Mouse (Mus musculus): ENCODE measurements around the gene Mrps17.

Mrps17 gene

DNA sequence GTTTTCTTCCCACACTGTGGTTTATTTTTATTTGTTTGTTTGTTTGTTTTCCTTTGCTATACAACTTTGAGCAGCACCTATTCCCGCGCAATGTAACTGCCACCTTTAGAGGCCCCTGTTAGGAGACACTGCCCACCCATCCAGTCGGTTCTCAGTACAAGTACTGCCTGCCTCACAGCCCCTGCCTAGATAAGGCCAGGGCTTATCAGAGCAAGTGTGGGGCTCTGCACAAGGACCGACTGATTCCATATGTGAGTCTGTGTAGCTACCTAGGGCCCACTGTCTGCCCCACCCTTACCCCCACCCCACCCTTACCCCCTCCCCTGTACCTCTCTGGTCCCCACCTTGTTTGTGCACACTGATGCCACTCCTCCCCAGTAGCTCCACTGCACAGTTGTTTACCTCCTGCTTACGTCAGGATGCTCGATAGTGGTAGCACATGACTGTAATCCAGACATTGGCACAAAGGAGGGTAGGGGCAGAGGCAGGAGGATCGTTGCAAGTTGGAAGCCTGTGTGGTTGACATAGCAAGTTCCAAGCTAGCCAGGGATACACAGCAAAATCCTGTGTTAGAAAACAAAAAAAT is 27.7 kb downstream of the Mrps17 start:
- DNase-seq, result no peak

- DNase-seq, result no peak
These were observed 28.8 kb downstream of the Mrps17 start for GRCm38 (mm10) chr5:129744050-129744449.

DNA sequence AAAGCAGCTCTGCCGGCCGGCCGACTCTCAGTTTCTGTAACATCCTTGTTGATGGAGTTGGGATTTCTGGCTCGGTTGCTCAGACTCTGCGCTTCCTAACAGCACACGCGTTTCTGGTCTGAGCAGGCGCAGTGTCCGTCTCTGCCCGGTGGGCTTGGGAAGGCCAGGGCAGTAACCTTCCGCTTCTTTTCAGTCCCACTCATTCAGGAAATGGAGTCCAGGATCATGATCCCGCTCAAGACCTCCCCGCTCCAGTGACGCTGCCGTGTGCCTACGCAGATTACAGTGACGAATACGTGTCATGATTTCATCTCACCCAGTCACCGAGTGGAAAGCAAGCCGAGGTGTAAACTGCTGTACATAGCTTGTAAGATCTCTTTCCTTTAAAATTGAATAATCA is 41.6 kb downstream of the Mrps17 start:
- no peak for DNase-seq

DNA sequence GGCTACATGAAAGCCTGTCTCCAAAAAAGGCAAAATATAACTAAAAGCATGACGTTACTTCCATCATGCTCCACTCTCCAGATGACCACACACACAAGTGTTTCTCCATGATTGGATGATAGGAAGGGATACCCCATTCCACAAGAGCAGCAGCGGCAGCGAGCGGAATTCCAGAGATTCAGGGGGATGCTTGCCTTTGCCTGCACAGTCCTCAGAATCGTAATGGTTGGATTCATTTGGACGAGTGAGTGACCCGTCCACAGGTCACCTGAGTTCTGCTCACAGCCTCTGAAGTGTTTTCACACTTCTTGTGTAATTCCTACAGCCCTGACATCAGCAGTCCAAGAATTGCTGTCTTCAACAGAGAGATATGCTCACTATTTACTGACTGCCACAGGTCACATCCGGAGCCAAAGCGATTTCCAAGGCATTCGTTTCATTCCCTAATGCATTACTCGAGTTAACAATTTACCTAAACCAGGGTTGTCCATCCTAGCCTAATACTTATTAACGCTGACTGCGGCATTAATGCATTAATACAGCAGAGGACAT is 44.7 kb downstream of the Mrps17 start:
- no peak for DNase-seq

GRCm38 (mm10) chr5:129761865-129762540 is 46.7 kb downstream of the Mrps17 start:
- DNase-seq, result no peak

GRCm38 (mm10) chr5:129770443-129771355 is 55.4 kb downstream of the Mrps17 start:
- no peak for DNase-seq
